Mouse (Mus musculus) hindbrain, postnatal 0 days (tissue): ENCODE measurements at regions not wholly inside any gene's neighbourhood (a gene's known extent, or its start where the extent isn't known, plus 50 kb on each side); places are given as distances from the start of the nearest gene placed in this dataset.

ENCODE experiments used
- ATAC-seq: fragments of 200-750 bp; cut with Nextera tagmentation; 2 replicates; pipeline ENCODE4 v1.8.0; 2017; ENCODE audit warnings: mild to moderate bottlenecking, moderate TSS enrichment, moderate library complexity
- DNase-seq: peaks from one replicate; pipeline ENCODE4 v3.0.0-alpha.2; 2015; ENCODE audit warnings: low spot score
- H3K27ac ChIP-seq: fragments of 300-500 bp; sonication (generic); 2 replicates; pipeline ENCODE4 v1.5.1; 2014; ENCODE audit warnings: mild to moderate bottlenecking
- H3K27me3 ChIP-seq: fragments of 300-500 bp; sonication (generic); 2 replicates; pipeline ENCODE4 v1.6.1; 2014; ENCODE audit warnings: low read length, mixed read lengths; ENCODE audit not compliant: insufficient read depth
- H3K36me3 ChIP-seq: fragments of 300-500 bp; sonication (generic); 2 replicates; pipeline ENCODE4 v1.6.1; 2014; ENCODE audit warnings: low read length, mixed read lengths; ENCODE audit not compliant: insufficient read depth
- H3K4me1 ChIP-seq: fragments of 300-500 bp; sonication (generic); 2 replicates; pipeline ENCODE4 v1.6.1; 2014; ENCODE audit warnings: antibody characterized with exemption, low read length, mixed read lengths; ENCODE audit not compliant: insufficient read depth
- H3K4me2 ChIP-seq: fragments of 300-500 bp; sonication (generic); 2 replicates; pipeline ENCODE4 v1.6.1; 2014; ENCODE audit warnings: low read depth, mild to moderate bottlenecking, low read length, moderate library complexity, mixed read lengths
- H3K4me3 ChIP-seq: fragments of 300-500 bp; sonication (generic); 2 replicates; pipeline ENCODE4 v1.5.1; 2014; ENCODE audit warnings: low read length
- H3K9ac ChIP-seq: fragments of 300-500 bp; sonication (generic); replicated peaks from 2 replicates; pipeline ENCODE4 v1.6.1; 2014; ENCODE audit warnings: mild to moderate bottlenecking, low read length, moderate library complexity, mixed read lengths
- H3K9me3 ChIP-seq: fragments of 300-500 bp; sonication (generic); 2 replicates; pipeline ENCODE4 v1.6.1; 2016; ENCODE audit warnings: low read length, mixed read lengths
- CTCF ChIP-seq: IDR thresholded peaks from 2 replicates; pipeline ENCODE4 v1.5.1; 2016; ENCODE audit warnings: antibody characterized with exemption, control low read depth, low read depth
- WGBS: fragments of 180-500 bp; shearing (Covaris S2); extraction: QIAGEN DNeasy Blood & Tissue Kit; methylation state at CpG from one replicate; pipeline ENCODE4 v1.1.7; 2014; 5-methylcytosine and 5-hydroxymethylcytosine counted together

GRCm38 (mm10) chr3:58206776-58207398 lies 207.6 kb upstream of the Tsc22d2 start:
- Histone ChIP-seq H3K9ac (no peak overlapping the region), H3K27me3 (no peaks in the 10 kb centered on the region), H3K4me2 (no peak overlapping the region), H3K4me1 (no peaks in the 10 kb centered on the region), H3K9me3 (no peaks in the 10 kb centered on the region), H3K27ac (no peak overlapping the region), H3K4me3 (no peak overlapping the region), H3K36me3 (no peaks in the 10 kb centered on the region)
- DNase-seq (peak; percentile 30), ATAC-seq (peak; percentile 56; the same call in 1 of the 2 replicates)
- TF ChIP-seq CTCF, result no peak
- WGBS, result 46% methylated on average over 5 of the region's 5 CpGs

DNA sequence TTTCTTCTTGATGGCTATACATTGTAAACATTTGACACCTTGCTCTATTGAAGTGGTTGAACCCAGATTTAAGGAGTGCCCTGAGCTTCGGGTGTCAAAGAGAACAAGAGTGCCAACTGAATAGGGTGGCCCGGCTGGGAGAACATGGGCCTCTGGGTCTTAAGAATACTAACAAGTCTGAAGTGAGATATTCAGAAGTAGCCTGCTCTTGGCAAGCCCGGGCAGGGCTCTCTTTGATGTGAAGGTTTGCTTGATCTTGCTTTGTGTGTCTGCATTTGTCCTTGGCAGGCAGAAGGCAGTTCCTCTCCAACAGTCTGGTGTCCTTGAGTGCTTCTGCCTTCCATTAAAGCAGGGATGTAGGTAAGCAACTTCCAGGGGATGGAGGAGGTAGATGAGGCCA lies 203.5 kb upstream of the Tsc22d2 start:
- no peak overlapping the region for H3K4me3 ChIP-seq
- no peak overlapping the region for H3K9ac ChIP-seq
- H3K4me2 ChIP-seq, result no peak overlapping the region
- ATAC-seq, result no peak
- TF ChIP-seq CTCF, result no peak
- no peaks in the 10 kb centered on the region for H3K27me3 ChIP-seq
- no peak for DNase-seq
- H3K9me3 ChIP-seq, result no peaks in the 10 kb centered on the region
- no peaks in the 10 kb centered on the region for H3K4me1 ChIP-seq
- WGBS, result 48% methylated on average over 3 of the region's 3 CpGs
- no peak overlapping the region for H3K27ac ChIP-seq
- H3K36me3 ChIP-seq, result no peaks in the 10 kb centered on the region

GRCm38 (mm10) chr3:58224696-58225095 lies 189.8 kb upstream of the Tsc22d2 start:
- ATAC-seq (no peak), DNase-seq (no peak)
- H3K27ac ChIP-seq, result no peak overlapping the region
- H3K9me3 ChIP-seq, result no peaks in the 10 kb centered on the region
- H3K4me2 ChIP-seq, result no peak overlapping the region
- no peaks in the 10 kb centered on the region for H3K4me1 ChIP-seq
- no peaks in the 10 kb centered on the region for H3K36me3 ChIP-seq
- no peak overlapping the region for H3K9ac ChIP-seq
- H3K27me3 ChIP-seq, result no peaks in the 10 kb centered on the region
- WGBS, result 80% methylated on average over 2 of the region's 2 CpGs
- no peak overlapping the region for H3K4me3 ChIP-seq
- TF ChIP-seq CTCF, result no peak

GRCm38 (mm10) chr3:58226447-58227321 lies 187.8 kb upstream of the Tsc22d2 start:
- WGBS, result 73% methylated on average over 7 of the region's 7 CpGs
- TF ChIP-seq CTCF, result no peak
- no peak overlapping the region for H3K27ac ChIP-seq

DNA sequence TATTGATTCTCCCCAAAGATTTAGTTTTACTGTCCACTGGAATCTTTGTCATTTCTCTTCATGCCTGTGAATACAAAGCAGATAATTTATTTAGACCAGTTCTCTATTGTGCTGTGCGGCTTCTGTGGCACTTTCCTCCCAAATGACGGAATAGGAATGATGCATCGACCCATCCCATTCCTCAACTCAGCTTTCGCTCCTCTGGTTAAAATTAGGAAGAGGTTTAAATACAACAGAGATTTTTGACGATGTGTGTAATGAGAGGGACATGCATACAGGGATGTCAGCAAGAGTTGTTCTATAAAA lies 187.2 kb upstream of the Tsc22d2 start:
- Histone ChIP-seq H3K9ac (no peak overlapping the region), H3K4me3 (no peak overlapping the region), H3K4me2 (no peak overlapping the region), H3K4me1 (no peaks in the 10 kb centered on the region), H3K27ac (no peak overlapping the region), H3K27me3 (no peaks in the 10 kb centered on the region), H3K9me3 (no peaks in the 10 kb centered on the region), H3K36me3 (no peaks in the 10 kb centered on the region)
- 78% methylated on average over 5 of the region's 5 CpGs for WGBS
- ATAC-seq, result no peak
- TF ChIP-seq CTCF, result no peak
- DNase-seq, result no peak

More at GRCm38 (mm10) chr3:58226447-58227321, 187.8 kb upstream of the Tsc22d2 start:
- no peak for ATAC-seq
- Histone ChIP-seq H3K4me3 (no peak overlapping the region), H3K36me3 (no peaks in the 10 kb centered on the region), H3K9ac (no peak overlapping the region), H3K27me3 (no peaks in the 10 kb centered on the region), H3K4me1 (no peaks in the 10 kb centered on the region), H3K4me2 (no peak overlapping the region), H3K9me3 (no peaks in the 10 kb centered on the region)
- DNase-seq, result no peak

DNA sequence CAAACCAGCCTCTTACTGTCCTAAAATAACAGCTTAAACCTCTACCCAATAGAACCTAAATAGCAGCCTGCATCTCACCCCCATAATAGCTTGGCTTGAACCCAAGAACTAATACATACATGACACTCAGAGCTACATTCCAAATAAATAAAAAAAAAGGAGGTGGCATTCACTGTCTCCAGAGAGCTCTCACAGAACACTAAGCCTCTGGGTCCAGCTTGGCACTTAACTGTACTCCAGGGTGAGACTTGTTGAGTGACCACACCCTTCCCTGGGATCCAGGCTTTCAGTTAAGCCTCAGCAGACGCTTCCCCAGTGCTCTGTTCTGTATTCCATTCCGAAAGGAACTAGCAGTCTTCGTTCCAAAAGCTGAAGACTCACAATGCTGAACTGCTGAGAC lies 186.3 kb upstream of the Tsc22d2 start:
- DNase-seq (no peak), ATAC-seq (no peak)
- Histone ChIP-seq H3K27me3 (no peaks in the 10 kb centered on the region), H3K36me3 (no peaks in the 10 kb centered on the region), H3K4me3 (no peak overlapping the region), H3K27ac (no peak overlapping the region), H3K9ac (no peak overlapping the region), H3K4me2 (no peak overlapping the region), H3K9me3 (no peaks in the 10 kb centered on the region), H3K4me1 (no peaks in the 10 kb centered on the region)
- TF ChIP-seq CTCF, result no peak
- 76% methylated on average over 3 of the region's 3 CpGs for WGBS

DNA sequence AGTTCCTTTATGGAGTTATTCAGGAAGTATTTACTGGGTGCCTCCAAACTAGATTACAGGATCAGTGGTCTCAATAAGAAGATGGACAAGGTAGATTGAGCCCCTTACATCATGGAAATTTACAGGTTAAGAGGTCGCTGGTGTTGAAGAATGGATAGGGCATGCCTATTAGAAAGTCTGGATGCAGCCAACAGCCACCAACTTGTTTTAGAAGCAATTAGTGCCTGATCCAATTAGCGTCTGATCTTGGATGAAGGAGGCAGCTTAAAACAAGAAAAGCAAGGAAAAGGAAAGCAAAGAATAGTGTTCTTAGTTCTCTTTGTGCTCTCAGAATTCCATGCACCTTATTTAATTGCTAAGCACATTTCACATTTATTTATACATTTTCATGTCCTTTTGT lies 182.8 kb upstream of the Tsc22d2 start:
- 63% methylated on average over 2 of the region's 2 CpGs for WGBS
- TF ChIP-seq CTCF, result no peak

More for the DNA sequence above, 182.8 kb upstream of the Tsc22d2 start:
- no peaks in the 10 kb centered on the region for H3K27me3 ChIP-seq
- no peaks in the 10 kb centered on the region for H3K4me1 ChIP-seq
- no peak for DNase-seq
- no peak for ATAC-seq
- H3K4me2 ChIP-seq, result no peak overlapping the region
- no peaks in the 10 kb centered on the region for H3K36me3 ChIP-seq
- H3K4me3 ChIP-seq, result no peak overlapping the region
- no peak overlapping the region for H3K27ac ChIP-seq
- H3K9ac ChIP-seq, result no peak overlapping the region
- H3K9me3 ChIP-seq, result no peaks in the 10 kb centered on the region
